Mouse (Mus musculus): ENCODE data around the gene Izumo1. TPM values are rescaled to one million over a fixed set of nuclear protein-coding genes. Genes with fewer than 3 reads are reported as not detected.
A peak's percentile ranks its signal among the peaks of the same experiment; 100 is the strongest.

The Izumo1 gene
- polyA plus RNA-seq, 1 experiment from 2014 or later, result 0.13 TPM

DNA sequence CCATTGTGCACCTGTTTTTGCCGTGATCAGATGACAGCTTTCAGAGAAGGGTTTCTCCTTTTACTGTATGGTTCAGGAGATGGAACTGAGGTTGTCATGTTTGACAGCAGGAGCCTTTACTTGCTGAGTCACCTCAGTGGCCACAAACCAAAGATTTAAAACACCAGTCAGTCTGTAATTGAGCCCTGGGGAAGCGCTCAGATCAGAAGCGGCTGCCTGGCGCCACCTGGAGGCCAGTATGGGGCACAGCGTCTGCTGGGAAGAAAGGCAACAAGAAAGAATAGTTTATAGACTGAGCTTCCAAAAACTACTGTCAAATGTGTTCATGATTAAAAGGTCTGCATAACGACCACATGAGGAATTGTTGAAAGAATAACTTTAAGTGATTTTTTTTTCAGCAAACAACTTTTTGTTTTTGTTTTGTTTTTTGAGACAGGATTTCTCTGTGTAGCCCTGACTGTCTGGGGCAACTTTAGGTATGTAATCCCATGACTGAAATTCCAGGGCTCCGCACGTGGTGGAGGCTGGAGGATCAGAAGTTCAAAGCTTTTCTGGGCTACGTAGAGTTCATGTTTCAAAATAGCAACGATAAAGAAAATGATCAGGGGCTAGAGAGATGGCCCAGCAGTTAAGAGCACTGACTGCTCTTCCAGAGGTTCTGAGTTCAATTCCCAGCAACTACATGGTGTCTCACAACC is 28.3 kb upstream of the Izumo1 start:
- no peaks in the 10 kb centered on the region for H3K27me3 ChIP-seq
- H3K4me1 ChIP-seq (replicated peaks), result 0 out of 2 replicates have a peak, but pooled peaks cover 3% of the 10 kb centered on the region
- no peak overlapping the region for H3K9ac ChIP-seq (replicated peaks)
- no peak for ATAC-seq (ENCODE audit: insufficient number of reproducible peaks, insufficient read depth, low FRiP score, low TSS enrichment, low read depth)
- no peak overlapping the region for H3K4me3 ChIP-seq (replicated peaks)
- H3K4me2 ChIP-seq, result no peak overlapping the region
- no peak overlapping the region for H3K27ac ChIP-seq
- no peaks in the 10 kb centered on the region for H3K36me3 ChIP-seq
- 24% methylated on average over 10 of the region's 10 CpGs for WGBS
- H3K9me3 ChIP-seq, result no peaks in the 10 kb centered on the region

- no peaks in the 10 kb centered on the region for H3K27me3 ChIP-seq
- no peak overlapping the region for H3K4me2 ChIP-seq
- H3K27ac ChIP-seq, result no peak overlapping the region
- no peaks in the 10 kb centered on the region for H3K9me3 ChIP-seq
- 80% methylated on average over 4 of the region's 4 CpGs for WGBS
- H3K9ac ChIP-seq (replicated peaks), result no peak overlapping the region
- no peaks in the 10 kb centered on the region for H3K36me3 ChIP-seq
- no peak for ATAC-seq (ENCODE audit: insufficient number of reproducible peaks, insufficient read depth, low FRiP score, low TSS enrichment, low read depth)
- peaks cover 9% of the 10 kb centered on the region for H3K4me1 ChIP-seq (replicated peaks)
- H3K4me3 ChIP-seq (replicated peaks), result no peak overlapping the region
Measured at GRCm38 (mm10) chr7:45595176-45595575, 26.4 kb upstream of the Izumo1 start.

- H3K4me1 ChIP-seq (replicated peaks), result peaks cover 9% of the 10 kb centered on the region
- no peak for ATAC-seq (ENCODE audit: insufficient number of reproducible peaks, insufficient read depth, low FRiP score, low TSS enrichment, low read depth)
- no peaks in the 10 kb centered on the region for H3K36me3 ChIP-seq
- H3K9ac ChIP-seq (replicated peaks), result no peak overlapping the region
- H3K9me3 ChIP-seq, result no peaks in the 10 kb centered on the region
- H3K4me2 ChIP-seq, result no peak overlapping the region
- H3K27me3 ChIP-seq, result no peaks in the 10 kb centered on the region
- 67% methylated on average over 1 of the region's 1 CpGs for WGBS
- H3K27ac ChIP-seq, result no peak overlapping the region
- H3K4me3 ChIP-seq (replicated peaks), result no peak overlapping the region
Measured at GRCm38 (mm10) chr7:45596107-45596506, 25.5 kb upstream of the Izumo1 start.

DNA sequence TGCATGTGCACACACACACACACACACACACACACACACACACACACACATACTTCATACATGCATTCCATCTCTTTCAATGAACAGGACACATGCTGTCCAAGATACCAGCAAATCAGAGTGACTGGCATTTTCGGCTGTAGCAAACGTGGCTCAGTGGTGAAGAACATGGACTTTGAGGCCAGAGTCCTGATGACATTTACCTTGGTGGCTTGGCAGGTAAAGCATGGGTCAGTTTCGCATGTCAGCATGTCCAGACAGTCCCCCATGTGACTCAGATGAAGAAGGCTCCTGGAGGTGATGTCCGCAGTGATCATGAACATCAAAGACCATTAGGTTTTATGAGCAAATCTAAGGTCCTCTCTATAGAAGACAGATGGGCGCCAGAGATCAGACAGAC is 24.6 kb upstream of the Izumo1 start:
- Histone ChIP-seq H3K27me3 (no peaks in the 10 kb centered on the region), H3K36me3 (no peaks in the 10 kb centered on the region), H3K4me2 (no peak overlapping the region), H3K4me3 (replicated peaks) (no peak overlapping the region), H3K9me3 (no peaks in the 10 kb centered on the region), H3K9ac (replicated peaks) (no peak overlapping the region), H3K4me1 (replicated peaks) (peaks cover 17% of the 10 kb centered on the region), H3K27ac (no peak overlapping the region)
- ATAC-seq (ENCODE audit: insufficient number of reproducible peaks, insufficient read depth, low FRiP score, low TSS enrichment, low read depth), result no peak
- 85% methylated on average over 5 of the region's 5 CpGs for whole genome bisulfite sequencing

GRCm38 (mm10) chr7:45597527-45597926 is 24.1 kb upstream of the Izumo1 start:
- no peak overlapping the region for H3K27ac ChIP-seq
- H3K4me2 ChIP-seq, result no peak overlapping the region
- no peaks in the 10 kb centered on the region for H3K27me3 ChIP-seq
- peaks cover 18% of the 10 kb centered on the region for H3K4me1 ChIP-seq (replicated peaks)
- 95% methylated on average over 6 of the region's 6 CpGs for WGBS
- H3K4me3 ChIP-seq (replicated peaks), result no peak overlapping the region
- no peak for ATAC-seq (ENCODE audit: insufficient number of reproducible peaks, insufficient read depth, low FRiP score, low TSS enrichment, low read depth)
- no peak overlapping the region for H3K9ac ChIP-seq (replicated peaks)
- H3K36me3 ChIP-seq, result no peaks in the 10 kb centered on the region
- no peaks in the 10 kb centered on the region for H3K9me3 ChIP-seq

DNA sequence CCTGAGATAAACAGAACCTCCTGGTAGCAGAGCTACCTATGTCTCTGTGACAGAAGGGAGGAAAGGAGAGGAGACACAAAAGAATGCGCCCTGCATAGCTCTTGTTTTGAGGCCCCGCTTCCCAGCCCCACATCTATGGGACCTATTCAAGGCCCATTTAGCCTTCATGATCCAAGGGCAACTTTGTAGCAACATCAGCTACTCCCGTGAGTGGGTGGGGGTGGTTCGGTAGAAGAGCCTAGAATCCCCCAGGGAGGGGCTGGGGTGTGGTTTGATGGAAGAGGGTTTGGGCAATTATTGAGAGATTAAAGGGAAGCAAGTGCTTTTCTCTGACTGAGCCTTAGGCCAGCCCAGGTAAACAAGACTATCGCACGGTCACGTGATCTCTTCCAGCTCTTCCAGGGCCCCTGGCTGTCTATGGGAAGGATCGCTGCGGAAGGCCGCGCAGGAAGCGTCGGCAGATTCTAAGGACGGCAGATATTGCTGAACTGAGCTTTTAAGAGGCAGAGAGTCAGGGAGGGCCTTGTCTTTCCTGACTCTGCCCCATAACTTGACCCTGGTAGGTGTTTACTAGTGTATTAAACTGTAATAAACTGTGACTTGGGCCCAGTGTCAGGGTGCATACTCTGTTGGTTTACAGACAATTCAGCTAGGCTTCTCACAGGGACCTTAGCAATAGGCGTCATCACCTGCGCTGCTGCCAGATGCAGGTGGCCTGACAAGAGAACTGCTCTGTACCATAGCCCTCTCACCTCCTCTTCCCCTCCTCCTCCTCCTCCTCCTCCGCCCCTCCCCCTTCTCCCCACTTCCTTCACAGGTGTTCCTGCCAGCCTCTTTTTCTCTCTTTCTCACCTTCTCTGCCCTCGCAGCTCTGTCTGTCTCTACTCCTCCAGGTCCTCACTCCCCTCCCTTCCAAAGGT is 22.4 kb upstream of the Izumo1 start:
- 38% methylated on average over 18 of the region's 18 CpGs for WGBS

DNA sequence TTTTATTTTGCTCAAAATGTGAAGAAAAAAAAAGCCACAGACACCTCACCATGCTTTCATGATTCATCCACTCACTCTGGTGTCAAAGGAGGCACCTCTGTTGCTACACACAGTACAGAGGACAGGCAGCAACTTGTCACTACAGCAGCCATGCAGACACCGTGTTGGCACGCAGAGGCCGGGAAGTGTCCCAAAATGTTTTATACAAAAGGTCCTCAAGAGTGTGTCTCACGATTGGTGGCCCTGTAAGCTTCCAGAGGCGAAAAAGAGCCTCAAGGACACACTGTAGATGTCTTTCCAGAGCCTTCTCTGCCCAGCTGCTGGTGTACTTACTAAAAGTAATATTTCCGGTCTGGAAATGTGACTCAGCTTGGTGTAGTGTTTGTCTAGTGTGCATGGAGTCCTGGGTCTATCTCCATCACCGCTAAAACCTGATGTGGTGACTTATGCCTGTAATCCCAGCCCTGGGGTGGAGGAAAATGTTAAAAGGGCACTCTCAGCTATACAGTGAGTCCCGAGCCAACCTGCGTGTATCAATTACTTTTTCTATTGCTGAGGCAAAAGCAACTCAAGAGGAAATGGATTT is 15.8 kb upstream of the Izumo1 start:
- Histone ChIP-seq H3K27ac (no peak overlapping the region), H3K4me3 (replicated peaks) (no peak overlapping the region), H3K36me3 (no peaks in the 10 kb centered on the region), H3K4me2 (no peak overlapping the region), H3K9me3 (no peaks in the 10 kb centered on the region), H3K4me1 (replicated peaks) (peaks cover 9% of the 10 kb centered on the region), H3K9ac (replicated peaks) (no peak overlapping the region), H3K27me3 (no peaks in the 10 kb centered on the region)
- 83% methylated on average over 9 of the region's 9 CpGs for WGBS
- no peak for ATAC-seq (ENCODE audit: insufficient number of reproducible peaks, insufficient read depth, low FRiP score, low TSS enrichment, low read depth)

More for the DNA sequence above, 22.4 kb upstream of the Izumo1 start:
- Histone ChIP-seq H3K4me3 (replicated peaks) (no peak overlapping the region), H3K27me3 (no peaks in the 10 kb centered on the region), H3K9me3 (no peaks in the 10 kb centered on the region), H3K36me3 (no peaks in the 10 kb centered on the region), H3K4me1 (replicated peaks) (peaks cover 18% of the 10 kb centered on the region), H3K27ac (no peak overlapping the region), H3K9ac (replicated peaks) (no peak overlapping the region), H3K4me2 (no peak overlapping the region)
- ATAC-seq (ENCODE audit: insufficient number of reproducible peaks, insufficient read depth, low FRiP score, low TSS enrichment, low read depth), result no peak

GRCm38 (mm10) chr7:45609511-45609910 is 12.1 kb upstream of the Izumo1 start:
- no peak overlapping the region for H3K4me2 ChIP-seq
- no peak overlapping the region for H3K27ac ChIP-seq
- H3K27me3 ChIP-seq, result no peaks in the 10 kb centered on the region
- no peak overlapping the region for H3K9ac ChIP-seq (replicated peaks)
- no peak for ATAC-seq (ENCODE audit: insufficient number of reproducible peaks, insufficient read depth, low FRiP score, low TSS enrichment, low read depth)
- H3K9me3 ChIP-seq, result no peaks in the 10 kb centered on the region
- no peaks in the 10 kb centered on the region for H3K4me1 ChIP-seq (replicated peaks)
- no peaks in the 10 kb centered on the region for H3K36me3 ChIP-seq
- 64% methylated on average over 1 of the region's 1 CpGs for WGBS
- H3K4me3 ChIP-seq (replicated peaks), result no peak overlapping the region

- Histone ChIP-seq H3K9ac (replicated peaks) (no peak overlapping the region), H3K27ac (no peak overlapping the region), H3K27me3 (peaks cover 48% of the 10 kb centered on the region), H3K9me3 (no peaks in the 10 kb centered on the region), H3K36me3 (no peaks in the 10 kb centered on the region), H3K4me1 (replicated peaks) (peaks cover 18% of the 10 kb centered on the region), H3K4me2 (no peak overlapping the region), H3K4me3 (replicated peaks) (no peak overlapping the region)
- no peak for ATAC-seq (ENCODE audit: insufficient number of reproducible peaks, insufficient read depth, low FRiP score, low TSS enrichment, low read depth)
- WGBS, result 17% methylated on average over 6 of the region's 6 CpGs
Measured at GRCm38 (mm10) chr7:45616277-45616676, 5.3 kb upstream of the Izumo1 start.

DNA sequence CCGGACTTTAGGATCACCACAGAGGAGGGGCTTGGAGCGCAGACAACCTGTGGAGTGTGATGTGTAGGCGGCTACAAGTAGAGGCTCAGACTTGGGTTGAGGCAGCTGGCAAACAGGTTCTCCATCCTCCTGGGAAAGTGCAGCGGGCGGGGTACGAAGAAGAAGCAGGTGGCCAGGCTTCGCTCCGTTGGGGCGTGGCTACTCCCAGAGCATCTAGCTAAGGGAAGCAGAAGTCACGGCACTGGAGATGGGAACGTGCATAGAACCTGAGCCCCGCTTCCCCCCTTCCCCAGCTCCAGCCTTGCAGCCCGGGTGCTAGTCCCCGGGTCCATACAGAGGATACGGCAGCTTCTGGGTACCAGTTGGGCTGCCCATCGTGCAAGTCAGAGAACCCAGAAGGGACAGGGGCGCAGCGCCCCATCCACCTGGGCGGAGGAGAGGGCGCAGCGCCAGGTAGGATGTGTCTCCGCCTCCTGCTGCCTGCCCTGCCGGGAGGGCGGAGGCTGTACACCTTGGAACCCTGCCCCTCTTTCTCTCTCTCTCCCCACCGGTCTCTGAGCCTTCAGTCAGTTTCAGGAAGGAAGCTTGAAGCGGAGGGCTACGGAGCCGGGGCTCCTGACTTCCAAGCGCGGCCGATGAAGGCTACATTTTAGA is 4.4 kb upstream of the Izumo1 start, which contains the start of gene Fut1:
Gene Fut1 (plus strand): TSS at position 248 of the 654 bp plus-strand sequence.
- peaks cover 18% of the 10 kb centered on the region for H3K4me1 ChIP-seq (replicated peaks)
- 6% methylated on average over 31 of the region's 31 CpGs for WGBS
- peak within 1 kb of the TSS; percentile 55 for H3K4me2 ChIP-seq
- no peak within 1 kb of the TSS for H3K27ac ChIP-seq
- 0 out of 2 replicates have a peak within 1 kb of the TSS, but pooled peaks have one; percentile 5 for H3K9ac ChIP-seq (replicated peaks)
- H3K9me3 ChIP-seq, result no peaks in the 10 kb centered on the region
- H3K4me3 ChIP-seq (replicated peaks), result peak within 1 kb of the TSS; percentile 28
- no peak for ATAC-seq (ENCODE audit: insufficient number of reproducible peaks, insufficient read depth, low FRiP score, low TSS enrichment, low read depth)
- H3K36me3 ChIP-seq, result no peaks in the 10 kb centered on the region
- H3K27me3 ChIP-seq, result peaks cover 48% of the 10 kb centered on the region

DNA sequence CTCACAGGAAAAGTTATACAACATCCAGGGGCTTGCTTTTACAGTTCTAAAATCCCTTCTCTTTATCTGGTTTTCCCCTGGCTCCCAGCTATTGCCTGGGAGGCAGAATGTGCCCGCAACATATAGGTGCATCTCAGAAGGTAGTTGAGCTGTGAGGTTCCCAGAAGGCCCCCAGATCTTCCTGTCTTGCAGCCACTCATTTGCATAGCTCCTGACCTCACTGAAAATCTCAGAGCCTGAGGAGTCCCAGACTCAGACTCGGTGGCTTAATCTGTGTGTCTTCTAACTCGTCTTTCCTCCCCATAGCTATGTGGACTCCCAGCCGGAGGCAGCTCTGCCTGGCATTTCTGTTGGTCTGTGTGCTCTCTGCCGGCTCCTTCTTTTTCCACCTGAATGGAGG is 3.3 kb upstream of the Izumo1 start:
- 83% methylated on average over 5 of the region's 5 CpGs for WGBS

More for the DNA sequence above, 3.3 kb upstream of the Izumo1 start:
- H3K9me3 ChIP-seq, result no peaks in the 10 kb centered on the region
- peaks cover 18% of the 10 kb centered on the region for H3K4me1 ChIP-seq (replicated peaks)
- H3K9ac ChIP-seq (replicated peaks), result no peak overlapping the region
- H3K4me2 ChIP-seq, result no peak overlapping the region
- no peaks in the 10 kb centered on the region for H3K36me3 ChIP-seq
- no peak overlapping the region for H3K27ac ChIP-seq
- H3K4me3 ChIP-seq (replicated peaks), result no peak overlapping the region
- H3K27me3 ChIP-seq, result peaks cover 48% of the 10 kb centered on the region
- ATAC-seq (ENCODE audit: insufficient number of reproducible peaks, insufficient read depth, low FRiP score, low TSS enrichment, low read depth), result no peak
